Mouse (Mus musculus) heart, embryonic 14.5 days (tissue): Measurements from ENCODE around the gene Elob. TPM values are rescaled to one million over a fixed set of nuclear protein-coding genes. Genes with fewer than 3 reads are reported as not detected.
A peak's percentile ranks its signal among the peaks of the same experiment; 100 is the strongest.

Experiments used
- ATAC-seq: fragments of 200-750 bp; cut with Nextera tagmentation; 2 replicates; pipeline ENCODE4 v1.8.0; 2017; ENCODE audit warnings: low read depth, moderate TSS enrichment; ENCODE audit not compliant: insufficient number of reproducible peaks, insufficient read depth, low FRiP score
- H3K27ac ChIP-seq, 2 experiments: fragments of 200-500 bp in 1 of 2; fragments of 300-500 bp in 1 of 2; sonication (generic) in 1 of 2; replicated peaks in 1 of 2; 2 replicates each; pipeline ENCODE4 v1.5.1; 2012 to 2014; ENCODE audit warnings: low read depth in 2 of 2, low read length in 2 of 2, control low read depth in 1 of 2, mild to moderate bottlenecking in 1 of 2, mixed read lengths in 1 of 2; ENCODE audit not compliant: control insufficient read depth in 1 of 2, insufficient read depth in 1 of 2
- H3K27me3 ChIP-seq: fragments of 300-500 bp; sonication (generic); 2 replicates; pipeline ENCODE4 v1.6.1; 2014; ENCODE audit warnings: mild to moderate bottlenecking, low read length, control low read depth; ENCODE audit not compliant: control insufficient read depth, insufficient read depth
- H3K36me3 ChIP-seq: fragments of 300-500 bp; sonication (generic); 2 replicates; pipeline ENCODE4 v1.6.1; 2014; ENCODE audit warnings: mild to moderate bottlenecking, control low read depth, low read length, mixed read lengths; ENCODE audit not compliant: control insufficient read depth, insufficient read depth
- H3K4me1 ChIP-seq, 2 experiments: fragments of 200-500 bp in 1 of 2; fragments of 300-500 bp in 1 of 2; sonication (generic) in 1 of 2; 2 replicates each; pipeline ENCODE4 v1.6.1; 2012 to 2014; ENCODE audit warnings: low read length in 2 of 2, control low read depth in 1 of 2, mixed read lengths in 1 of 2; ENCODE audit not compliant: control insufficient read depth in 2 of 2, insufficient read depth in 2 of 2
- H3K4me2 ChIP-seq: fragments of 300-500 bp; sonication (generic); 2 replicates; pipeline ENCODE4 v1.6.1; 2014; ENCODE audit warnings: mild to moderate bottlenecking, low read length
- H3K4me3 ChIP-seq, 2 experiments: fragments of 200-500 bp in 1 of 2; fragments of 300-500 bp in 1 of 2; sonication (generic) in 1 of 2; 2 replicates each; pipeline ENCODE4 v1.5.1; 2012 to 2014; ENCODE audit warnings: low read length in 2 of 2, mild to moderate bottlenecking in 2 of 2, control low read depth in 1 of 2, low read depth in 1 of 2, moderate library complexity in 1 of 2; ENCODE audit not compliant: control insufficient read depth in 1 of 2, insufficient read depth in 1 of 2
- H3K9ac ChIP-seq: fragments of 300-500 bp; sonication (generic); 2 replicates; pipeline ENCODE4 v1.6.1; 2014; ENCODE audit warnings: mild to moderate bottlenecking, low read length
- H3K9me3 ChIP-seq: fragments of 300-500 bp; sonication (generic); 2 replicates; pipeline ENCODE4 v1.6.1; 2016; ENCODE audit warnings: low read length, control low read depth; ENCODE audit not compliant: control insufficient read depth
- WGBS: fragments of 180-500 bp; shearing (Covaris S2); extraction: QIAGEN DNeasy Blood & Tissue Kit; methylation state at CpG from one replicate; pipeline ENCODE4 v1.1.7; 2014; 5-methylcytosine and 5-hydroxymethylcytosine counted together
- polyA plus RNA-seq: library from polyadenylated mRNA; unstranded; fragments of >200 nt; fragmentation: Nextera tagmentation; extraction: Ambion mirVana; gene quantifications from 2 replicates; pipeline ENCODE4 v1.2.1, GENCODE M21; 2014

Elob gene
- polyA plus RNA-seq, 1 experiment from 2014 or later, result 1,075 TPM

DNA sequence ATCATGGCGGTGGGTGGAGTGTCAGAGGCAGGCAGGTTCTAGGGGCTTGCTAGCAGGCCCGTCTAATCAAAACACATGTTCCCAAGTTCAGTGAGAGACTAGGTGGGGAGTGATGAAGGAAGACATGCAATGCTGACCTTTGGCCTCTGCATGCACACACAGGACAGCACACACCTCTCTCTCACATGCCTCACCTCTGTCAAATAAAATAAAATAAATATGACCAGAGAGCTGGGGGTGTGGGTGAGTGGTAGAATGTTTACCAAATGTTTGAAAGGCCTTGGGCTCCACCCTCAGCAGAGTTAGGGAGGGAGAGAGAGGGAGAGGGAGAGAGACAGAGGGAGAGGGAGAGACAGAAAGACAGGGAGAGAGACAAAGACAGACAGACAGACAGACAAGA is 29.0 kb upstream of the Elob start:
- no peaks in the 10 kb centered on the region for H3K36me3 ChIP-seq
- H3K27ac ChIP-seq, result no peak overlapping the region
- no peaks in the 10 kb centered on the region for H3K27me3 ChIP-seq
- no peak overlapping the region for H3K4me2 ChIP-seq
- 76% methylated on average over 2 of the region's 2 CpGs for WGBS
- no peak overlapping the region for H3K9ac ChIP-seq
- ATAC-seq, result no peak
- no peak overlapping the region for H3K4me3 ChIP-seq
- no peaks in the 10 kb centered on the region for H3K9me3 ChIP-seq
- H3K4me1 ChIP-seq, result peaks cover 5 to 7% of the 10 kb centered on the region in 2 experiments

DNA sequence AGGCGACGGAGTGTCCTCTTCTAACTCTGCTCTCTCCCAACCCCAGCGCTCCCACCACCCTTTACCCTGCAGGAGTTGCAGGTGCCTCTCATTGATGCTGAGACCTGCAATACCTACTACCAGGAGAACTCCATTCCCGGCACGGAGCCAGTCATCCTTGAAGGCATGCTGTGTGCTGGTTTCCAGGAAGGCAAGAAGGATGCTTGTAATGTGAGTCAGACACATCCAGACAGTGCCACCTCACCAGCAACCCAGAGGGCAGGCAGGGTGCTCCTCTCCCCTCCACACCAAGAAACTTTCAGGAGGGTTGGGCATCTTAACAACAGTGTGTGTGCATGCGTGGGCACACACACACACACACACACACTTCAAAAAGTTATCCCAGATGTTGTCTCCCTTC is 28.3 kb upstream of the Elob start:
- H3K36me3 ChIP-seq, result no peaks in the 10 kb centered on the region
- peaks cover 5 to 7% of the 10 kb centered on the region in 2 experiments for H3K4me1 ChIP-seq
- 81% methylated on average over 6 of the region's 6 CpGs for WGBS
- H3K27ac ChIP-seq, result no peak overlapping the region
- H3K4me2 ChIP-seq, result no peak overlapping the region
- H3K9ac ChIP-seq, result no peak overlapping the region
- no peaks in the 10 kb centered on the region for H3K9me3 ChIP-seq
- H3K27me3 ChIP-seq, result no peaks in the 10 kb centered on the region
- no peak for ATAC-seq
- no peak overlapping the region for H3K4me3 ChIP-seq

DNA sequence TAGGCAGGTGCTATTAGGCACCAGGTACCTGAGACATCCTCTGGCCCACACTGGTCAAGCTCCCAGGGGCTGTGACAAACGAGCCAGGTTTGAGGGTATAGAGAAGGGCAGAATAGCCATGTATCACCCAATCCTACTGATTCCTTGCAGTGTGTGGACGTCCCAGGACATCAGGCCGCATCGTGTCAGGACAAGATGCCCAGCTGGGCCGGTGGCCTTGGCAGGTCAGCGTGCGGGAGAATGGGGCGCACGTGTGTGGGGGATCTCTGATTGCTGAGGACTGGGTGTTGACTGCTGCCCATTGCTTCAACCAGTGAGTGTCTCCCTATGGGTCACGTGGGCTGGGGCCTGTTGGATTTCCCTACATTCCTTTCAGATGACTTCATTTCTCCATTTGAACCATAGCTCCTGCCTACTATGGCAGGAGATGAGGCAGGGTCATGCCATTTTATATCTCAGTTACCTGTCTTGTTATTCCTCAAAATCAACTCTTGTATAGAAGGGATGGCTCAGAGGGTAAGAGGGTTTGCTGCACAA is 25.4 kb upstream of the Elob start:
- Histone ChIP-seq H3K27me3 (no peaks in the 10 kb centered on the region), H3K4me1 (peaks cover 5 to 7% of the 10 kb centered on the region in 2 experiments), H3K9ac (no peak overlapping the region), H3K4me3 (no peak overlapping the region), H3K36me3 (no peaks in the 10 kb centered on the region), H3K4me2 (no peak overlapping the region), H3K9me3 (no peaks in the 10 kb centered on the region), H3K27ac (no peak overlapping the region; a peak in 1 of 4 replicates)
- WGBS, result 50% methylated on average over 10 of the region's 10 CpGs
- ATAC-seq, result 0 out of 2 replicates have a peak, but pooled peaks have one; percentile 25

DNA sequence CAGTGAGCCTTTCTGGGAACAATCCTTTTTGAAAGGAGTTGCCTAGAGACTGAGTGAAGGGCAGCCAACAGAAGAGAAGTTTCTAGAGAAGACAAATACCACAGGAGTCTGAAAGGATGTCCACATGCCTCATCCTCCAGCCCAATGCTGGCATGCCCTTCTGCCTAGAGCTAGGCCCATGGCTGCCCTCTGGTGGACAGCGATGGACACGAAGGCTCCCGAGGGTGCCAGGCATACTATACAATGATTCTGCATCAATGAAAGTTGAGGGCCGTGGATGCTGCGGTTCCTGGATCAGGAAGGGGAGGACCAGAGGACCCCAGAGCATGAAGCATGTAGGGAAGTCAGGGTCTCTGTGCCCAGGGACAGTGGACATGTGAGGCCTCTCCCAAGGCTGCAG is 24.4 kb upstream of the Elob start:
- no peak for ATAC-seq

DNA sequence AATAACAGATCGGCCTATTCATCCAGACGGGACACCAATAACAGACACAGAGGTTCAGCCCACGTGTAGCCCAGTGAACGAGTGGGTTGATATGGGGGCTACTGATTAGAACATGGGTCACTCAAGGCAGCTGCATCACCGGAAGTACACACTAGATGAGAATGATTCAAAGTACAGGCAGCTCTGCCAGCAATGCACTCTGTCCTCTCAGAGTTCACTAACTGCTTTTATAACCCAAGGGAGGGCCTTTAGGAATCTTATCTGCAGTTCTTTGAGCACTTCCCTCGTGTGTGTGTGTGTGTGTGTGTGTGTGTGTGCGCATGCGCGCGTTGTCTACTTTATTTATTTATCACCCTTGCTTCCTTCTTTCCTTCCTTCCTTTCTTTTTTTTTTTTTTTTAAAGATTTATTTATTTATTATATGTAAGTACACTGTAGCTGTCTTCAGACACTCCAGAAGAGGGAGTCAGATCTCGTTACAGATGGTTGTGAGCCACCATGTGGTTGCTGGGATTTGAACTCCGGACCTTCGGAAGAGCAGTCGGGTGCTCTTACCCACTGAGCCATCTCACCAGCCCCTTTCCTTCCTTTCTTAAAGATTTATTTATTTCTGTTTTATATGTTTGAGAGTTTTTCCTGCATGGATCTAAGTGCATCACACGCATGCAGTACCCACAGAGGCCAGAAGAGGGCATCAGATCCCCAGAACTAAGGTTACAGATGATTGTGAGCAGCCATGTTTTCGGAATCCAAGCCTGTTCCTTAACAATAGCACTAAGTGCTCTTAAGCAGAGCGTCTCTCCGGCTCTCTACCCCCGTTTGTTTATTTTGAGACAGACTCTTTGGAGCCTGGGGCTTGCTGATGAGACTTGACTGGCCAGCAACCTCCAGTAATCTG is 22.2 kb upstream of the Elob start:
- Histone ChIP-seq H3K4me1 (peaks cover 5 to 7% of the 10 kb centered on the region in 2 experiments), H3K36me3 (no peaks in the 10 kb centered on the region), H3K27me3 (no peaks in the 10 kb centered on the region), H3K4me2 (no peak overlapping the region), H3K4me3 (no peak overlapping the region), H3K27ac (no peak overlapping the region), H3K9ac (no peak overlapping the region), H3K9me3 (no peaks in the 10 kb centered on the region)
- ATAC-seq, result no peak
- 48% methylated on average over 18 of the region's 19 CpGs for WGBS

More for the DNA sequence above, 24.4 kb upstream of the Elob start:
- Histone ChIP-seq H3K9me3 (no peaks in the 10 kb centered on the region), H3K36me3 (no peaks in the 10 kb centered on the region), H3K27me3 (no peaks in the 10 kb centered on the region), H3K27ac (no peak overlapping the region), H3K4me1 (peaks cover 5 to 7% of the 10 kb centered on the region in 2 experiments), H3K4me2 (no peak overlapping the region), H3K4me3 (no peak overlapping the region), H3K9ac (no peak overlapping the region)
- WGBS, result 42% methylated on average over 5 of the region's 5 CpGs

DNA sequence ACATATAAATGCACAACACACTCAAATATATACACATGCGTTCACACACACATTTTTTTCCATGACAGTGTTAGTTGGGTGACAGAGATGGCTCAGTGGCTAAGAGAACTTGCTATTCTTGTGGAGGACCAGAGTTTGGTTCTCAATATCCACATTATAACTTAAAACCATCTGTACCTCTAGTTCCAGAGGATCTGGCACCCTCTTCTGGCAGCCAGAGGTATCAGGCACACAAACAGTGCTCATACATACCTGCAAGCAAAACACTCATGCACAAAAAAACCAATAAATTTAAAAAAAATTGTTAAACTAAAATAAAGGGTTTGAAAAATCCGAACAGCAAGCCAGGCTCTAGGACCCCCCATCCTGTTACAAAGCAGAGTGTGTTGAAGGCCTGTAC is 21.1 kb upstream of the Elob start:
- ATAC-seq, result no peak
- H3K4me3 ChIP-seq, result no peak overlapping the region
- WGBS, result 60% methylated on average over 2 of the region's 2 CpGs

DNA sequence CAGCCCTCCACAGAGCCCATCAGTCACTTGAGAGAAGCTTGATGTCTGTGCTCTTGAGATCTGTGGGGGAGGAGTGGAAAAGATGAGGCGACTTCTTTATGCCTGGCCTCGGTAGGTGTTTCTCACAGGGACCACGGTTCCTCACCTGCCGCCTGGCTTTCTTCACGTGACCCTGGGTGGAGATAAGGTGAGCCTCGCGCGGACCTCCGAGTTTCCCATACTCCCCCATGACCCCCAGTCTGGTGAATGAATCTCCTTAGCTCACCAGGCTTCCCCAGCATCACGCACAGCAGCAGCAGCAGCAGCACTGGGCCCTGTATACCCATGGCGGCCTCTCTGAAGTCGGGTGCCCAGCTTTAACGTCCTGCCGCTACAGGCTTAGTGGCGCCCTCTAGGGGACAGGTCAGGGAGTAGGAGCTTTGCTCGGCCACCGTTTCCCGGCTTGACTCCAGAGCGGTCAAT is 14.9 kb upstream of the Elob start, which contains the start of the genes Prss32 and Prss41:
Gene Prss32, plus strand, starts transcription at position 44 of the 462 bp plus-strand sequence.
Gene Prss41, minus strand, starts transcription at position 361 of the 462 bp plus-strand sequence.
- H3K4me2 ChIP-seq, result peak within 1 kb of the TSS; percentile 41
- peak; percentile 41; the same call in 1 of the 2 replicates for ATAC-seq

More for the DNA sequence above, 21.1 kb upstream of the Elob start:
- Histone ChIP-seq H3K27ac (no peak overlapping the region), H3K4me1 (peaks cover 5 to 7% of the 10 kb centered on the region in 2 experiments), H3K9me3 (no peaks in the 10 kb centered on the region), H3K9ac (no peak overlapping the region), H3K27me3 (no peaks in the 10 kb centered on the region), H3K36me3 (no peaks in the 10 kb centered on the region), H3K4me2 (no peak overlapping the region)

More for the DNA sequence above, 14.9 kb upstream of the Elob start, which contains the start of the genes Prss32 and Prss41:
- Histone ChIP-seq H3K9me3 (no peaks in the 10 kb centered on the region), H3K4me3 (peak within 1 kb of the TSS in 1 of 2 experiments; percentile 10; a peak in 1 of 4 replicates), H3K9ac (no peak within 1 kb of the TSS), H3K36me3 (no peaks in the 10 kb centered on the region), H3K27ac (no peak within 1 kb of the TSS), H3K27me3 (no peaks in the 10 kb centered on the region; the same call in 1 of the 2 replicates), H3K4me1 (peaks cover 0 to 4% of the 10 kb centered on the region in 2 experiments; a peak in 1 of 4 replicates)
- 15% methylated on average over 19 of the region's 19 CpGs for WGBS
